ENCODE assay signal across 23 mouse cellular contexts in genomic region chr11:96602806-96603205, GRCm38 (mm10).
DNase-seq lines count a peak whose midpoint lies in the region; TF ChIP-seq lines count a peak whose summit lies in the region.
"Had no signal": no experiment of that assay in that cellular context is flagged by ENCODE, and none has a peak within 500 bp of the region (broad histone marks: within the 10 kb centered on the region; RNA-seq: fewer than 3 reads in every experiment).

No protein-coding gene starts in this region.

- TF ChIP-seq POLR2A in embryonic fibroblast, embryonic 13.5 days (IDR thresholded peaks at IDR 0.05; ENCODE audit: low read depth, low read length), result no peak

- H3K36me3 ChIP-seq in embryonic facial prominence, embryonic 10.5 days (replicated peaks), result no peaks in the 10 kb centered on the region
- H3K36me3 ChIP-seq: embryonic facial prominence, embryonic 12.5 days; forebrain, embryonic 10.5 days; forebrain, embryonic 12.5 days; G1E had no signal

- peak; percentile 15 for DNase-seq in heart, adult 11 months
- DNase-seq in heart, postnatal 36 days, result no peak
- peak; percentile 65 for DNase-seq in 3134 (ENCODE audit: extremely low read depth, insufficient read length, low spot score)
- peak; percentile 77 for DNase-seq in Muller cell, postnatal 12 days (ENCODE audit: inconsistent ontology term)
- no peak for DNase-seq in embryonic facial prominence, embryonic 10.5 days (ENCODE audit: low spot score)
- DNase-seq in embryo, embryonic 10.5 days (ENCODE audit: low spot score), result no peak
- DNase-seq: adrenal gland, adult 8-10 months; adrenal gland, postnatal 14 days; adrenal gland, postnatal 36 days; B cell, adult 2 months; cerebellum, adult 11-12 months; cerebellum, adult 2 months; cerebellum, adult 9-10 months; cerebellum, postnatal 10 days; cerebellum, postnatal 25 days; embryo, embryonic 11 days had no signal

- peaks cover 5% of the 10 kb centered on the region for H3K4me1 ChIP-seq in embryonic fibroblast, embryonic 13.5 days (ENCODE audit: control insufficient read depth, insufficient read depth, low read length)
- H3K4me1 ChIP-seq in embryonic facial prominence, embryonic 10.5 days, result peaks cover 3% of the 10 kb centered on the region; the same call in 1 of the 2 replicates
- H3K4me1 ChIP-seq: forebrain, embryonic 12.5 days had no signal

- no peaks in the 10 kb centered on the region for H3K27me3 ChIP-seq in embryonic facial prominence, embryonic 10.5 days (replicated peaks; ENCODE audit: low read depth, poor library complexity, severe bottlenecking)
- H3K27me3 ChIP-seq: embryonic facial prominence, embryonic 12.5 days; forebrain, embryonic 12.5 days; Patski had no signal

- 79% methylated on average over 3 of the region's 3 CpGs for WGBS in embryonic facial prominence, embryonic 10.5 days

- no peaks in the 10 kb centered on the region for H3K9me3 ChIP-seq in embryonic facial prominence, embryonic 10.5 days
- H3K9me3 ChIP-seq: embryonic facial prominence, embryonic 12.5 days; forebrain, embryonic 10.5 days; forebrain, embryonic 12.5 days; G1E had no signal

- peak overlapping the region; percentile 89 for H3K27ac ChIP-seq in embryonic fibroblast, embryonic 13.5 days (ENCODE audit: insufficient read depth, low read length)
- H3K27ac ChIP-seq in embryonic facial prominence, embryonic 10.5 days (replicated peaks), result no peak overlapping the region
- H3K27ac ChIP-seq: embryonic facial prominence, embryonic 12.5 days; forebrain, embryonic 10.5 days; forebrain, embryonic 12.5 days had no signal

- no peak for TF ChIP-seq CTCF in embryonic fibroblast, embryonic 13.5 days (IDR thresholded peaks at IDR 0.05; ENCODE audit: borderline replicate concordance, insufficient read depth, low read length)

- intact Hi-C loops in heart, postnatal 36 days (cut with DNase I), result no loop called here

- no peak overlapping the region for H3K4me3 ChIP-seq in embryonic fibroblast, embryonic 13.5 days (ENCODE audit: insufficient read depth, low read length)
- no peak overlapping the region for H3K4me3 ChIP-seq in embryonic facial prominence, embryonic 10.5 days
- H3K4me3 ChIP-seq: embryonic facial prominence, embryonic 12.5 days; erythroblast, embryonic 14.5 days; forebrain, embryonic 10.5 days; forebrain, embryonic 12.5 days had no signal

Comparison
In these comparisons a context has a peak if more than half of its experiments do, and no peak if none do; other contexts are left out.
1. DNase-seq: peak in heart, adult 11 months (single experiment), 3134 (single experiment) and Muller cell, postnatal 12 days (single experiment); none in heart, postnatal 36 days (0 of 2), embryonic facial prominence, embryonic 10.5 days (single experiment) and embryo, embryonic 10.5 days (single experiment).